ENCODE assay signal across 22 mouse cellular contexts in genomic region chr8:122935118-122935517, GRCm38 (mm10).
DNase-seq lines count a peak whose midpoint lies in the region; ATAC-seq and TF ChIP-seq lines count a peak whose summit lies in the region.
"Had no signal": no experiment of that assay in that cellular context is flagged by ENCODE, and none has a peak within 500 bp of the region (broad histone marks: within the 10 kb centered on the region; RNA-seq: fewer than 3 reads in every experiment).

No protein-coding gene starts in this region.

- H3K27ac ChIP-seq in hindbrain, embryonic 15.5 days (replicated peaks): peak overlapping the region; percentile 66
- no peak overlapping the region for H3K27ac ChIP-seq in hindbrain, embryonic 11.5 days (ENCODE audit: low read depth, low read length)
- H3K27ac ChIP-seq in forebrain, postnatal 0 days (ENCODE audit: low read depth, low read length): peak overlapping the region; percentile 40; the same call in 1 of the 2 replicates
- H3K27ac ChIP-seq: embryonic facial prominence, embryonic 12.5 days; heart, adult 2 months; limb, embryonic 15.5 days; liver, embryonic 14.5 days had no signal

- ATAC-seq in hindbrain, embryonic 15.5 days (ENCODE audit: low FRiP score, low read depth): no peak; the same call in 1 of the 2 replicates
- no peak for ATAC-seq in hindbrain, embryonic 11.5 days (ENCODE audit: low FRiP score)
- no peak for ATAC-seq in forebrain, postnatal 0 days
- ATAC-seq: CD4-positive, CD25-positive, alpha-beta regulatory T cell, adult 4 months; inflammation-experienced regulatory T-cells, adult 6 months; midbrain, embryonic 15.5 days had no signal

- no peak for TF ChIP-seq CTCF in forebrain, postnatal 0 days (IDR thresholded peaks at IDR 0.05; ENCODE audit: low read depth)

- no peaks in the 10 kb centered on the region for H3K9me3 ChIP-seq in hindbrain, embryonic 15.5 days
- no peaks in the 10 kb centered on the region for H3K9me3 ChIP-seq in hindbrain, embryonic 11.5 days (ENCODE audit: control insufficient read depth, low read length)
- H3K9me3 ChIP-seq in forebrain, postnatal 0 days (ENCODE audit: low read length): no peaks in the 10 kb centered on the region
- H3K9me3 ChIP-seq: embryonic facial prominence, embryonic 12.5 days; limb, embryonic 15.5 days; megakaryocyte, embryonic 14.5 days; midbrain, embryonic 15.5 days had no signal

- H3K36me3 ChIP-seq in hindbrain, embryonic 15.5 days: no peaks in the 10 kb centered on the region
- no peaks in the 10 kb centered on the region for H3K36me3 ChIP-seq in hindbrain, embryonic 11.5 days (ENCODE audit: control insufficient read depth, insufficient read depth, low read length)
- H3K36me3 ChIP-seq in forebrain, postnatal 0 days (ENCODE audit: insufficient read depth): no peaks in the 10 kb centered on the region
- H3K36me3 ChIP-seq: embryonic facial prominence, embryonic 12.5 days; limb, embryonic 15.5 days; midbrain, embryonic 15.5 days had no signal

- peaks cover 57% of the 10 kb centered on the region for H3K4me1 ChIP-seq in hindbrain, embryonic 15.5 days (replicated peaks)
- no peaks in the 10 kb centered on the region; the same call in 1 of the 2 replicates for H3K4me1 ChIP-seq in hindbrain, embryonic 11.5 days (replicated peaks; ENCODE audit: control insufficient read depth, insufficient read depth, low read length)
- peaks cover 35% of the 10 kb centered on the region for H3K4me1 ChIP-seq in forebrain, postnatal 0 days (ENCODE audit: insufficient read depth)

- 46% methylated on average over 1 of the region's 1 CpGs for WGBS in hindbrain, embryonic 15.5 days
- 82% methylated on average over 1 of the region's 1 CpGs for whole genome bisulfite sequencing in hindbrain, embryonic 11.5 days
- WGBS in forebrain, postnatal 0 days: 57% methylated on average over 1 of the region's 1 CpGs

- DNase-seq in cerebellum, adult 11-12 months: peak; percentile 67
- no peak for DNase-seq in cerebellum, postnatal 4 days (ENCODE audit: low spot score in 2 of 2)
- no peak for DNase-seq in hindbrain, embryonic 11.5 days (ENCODE audit: low spot score)
- peak; percentile 81 for DNase-seq in cerebellum, adult 9-10 months
- DNase-seq in forebrain, postnatal 0 days: no peak
- no peak for DNase-seq in adrenal gland, postnatal 14 days
- DNase-seq: adrenal gland, postnatal 25 days; gastrocnemius, postnatal 36 days; heart, adult 2 months; kidney, adult 18-20 months; left cerebral cortex, postnatal 4 days; lung, embryonic 14.5 days; right cerebral cortex, postnatal 14 days; spleen, adult 18-20 months had no signal

- H3K4me3 ChIP-seq in hindbrain, embryonic 15.5 days: no peak overlapping the region
- no peak overlapping the region for H3K4me3 ChIP-seq in hindbrain, embryonic 11.5 days (ENCODE audit: low read depth, low read length)
- no peak overlapping the region for H3K4me3 ChIP-seq in forebrain, postnatal 0 days (ENCODE audit: low read depth, low read length)
- H3K4me3 ChIP-seq: embryonic facial prominence, embryonic 12.5 days; heart, adult 2 months; limb, embryonic 15.5 days; megakaryocyte, embryonic 14.5 days; midbrain, embryonic 15.5 days had no signal

- H3K9ac ChIP-seq in hindbrain, embryonic 15.5 days: no peak overlapping the region
- H3K9ac ChIP-seq in hindbrain, embryonic 11.5 days (ENCODE audit: low read depth, low read length): no peak overlapping the region
- no peak overlapping the region for H3K9ac ChIP-seq in forebrain, postnatal 0 days
- H3K9ac ChIP-seq: embryonic facial prominence, embryonic 12.5 days; limb, embryonic 15.5 days; liver, embryonic 14.5 days; lung, embryonic 14.5 days; midbrain, embryonic 15.5 days had no signal

- no peaks in the 10 kb centered on the region for H3K27me3 ChIP-seq in hindbrain, embryonic 15.5 days
- H3K27me3 ChIP-seq in hindbrain, embryonic 11.5 days (ENCODE audit: control insufficient read depth, insufficient read depth, low read length): no peaks in the 10 kb centered on the region
- no peaks in the 10 kb centered on the region for H3K27me3 ChIP-seq in forebrain, postnatal 0 days (ENCODE audit: insufficient read depth, low read length)
- H3K27me3 ChIP-seq: embryonic facial prominence, embryonic 12.5 days; limb, embryonic 15.5 days; megakaryocyte, embryonic 14.5 days; midbrain, embryonic 15.5 days had no signal

- no peak overlapping the region for H3K4me2 ChIP-seq in hindbrain, embryonic 15.5 days
- no peak overlapping the region for H3K4me2 ChIP-seq in hindbrain, embryonic 11.5 days (replicated peaks; ENCODE audit: low read depth, low read length)
- no peak overlapping the region for H3K4me2 ChIP-seq in forebrain, postnatal 0 days (ENCODE audit: low read depth)
- H3K4me2 ChIP-seq: embryonic facial prominence, embryonic 12.5 days; limb, embryonic 15.5 days; lung, embryonic 14.5 days; midbrain, embryonic 15.5 days had no signal

Comparison
In these comparisons a context has a peak if more than half of its experiments do, and no peak if none do; other contexts are left out.
1. DNase-seq: peak in cerebellum, adult 11-12 months (single experiment) and cerebellum, adult 9-10 months (single experiment); none in cerebellum, postnatal 4 days (0 of 2), hindbrain, embryonic 11.5 days (single experiment), forebrain, postnatal 0 days (single experiment) and adrenal gland, postnatal 14 days (single experiment).